Mouse (Mus musculus) limb, embryonic 11.5 days (tissue): ENCODE data around the gene Chd3. TPM values are rescaled to one million over a fixed set of nuclear protein-coding genes. Genes with fewer than 3 reads are reported as not detected.

Experiments
- ATAC-seq: fragments of 200-750 bp; cut with Nextera tagmentation; 2 replicates; pipeline ENCODE4 v1.8.0; 2017; ENCODE audit warnings: low read depth; ENCODE audit not compliant: insufficient number of reproducible peaks, low FRiP score, low TSS enrichment
- DNase-seq: peaks from one replicate; pipeline ENCODE4 v3.0.0-alpha.2; 2015; ENCODE audit warnings: low spot score
- H3K27ac ChIP-seq: fragments of 300-500 bp; sonication (generic); replicated peaks from 2 replicates; pipeline ENCODE4 v1.5.1; 2014; ENCODE audit warnings: low read depth, mild to moderate bottlenecking, low read length
- H3K27me3 ChIP-seq: fragments of 300-500 bp; sonication (generic); 2 replicates; pipeline ENCODE4 v1.6.1; 2014; ENCODE audit warnings: mild to moderate bottlenecking, low read length, mixed read lengths; ENCODE audit not compliant: control insufficient read depth, insufficient read depth
- H3K36me3 ChIP-seq: fragments of 300-500 bp; sonication (generic); 2 replicates; pipeline ENCODE4 v1.6.1; 2014; ENCODE audit warnings: mild to moderate bottlenecking, low read length, moderate library complexity, mixed read lengths; ENCODE audit not compliant: control insufficient read depth, insufficient read depth
- H3K4me1 ChIP-seq: fragments of 300-500 bp; sonication (generic); 2 replicates; pipeline ENCODE4 v1.6.1; 2014; ENCODE audit warnings: low read length, mixed read lengths; ENCODE audit not compliant: control insufficient read depth, insufficient read depth
- H3K4me2 ChIP-seq: fragments of 300-500 bp; sonication (generic); 2 replicates; pipeline ENCODE4 v1.6.1; 2014; ENCODE audit warnings: low read depth, mild to moderate bottlenecking, moderate library complexity; ENCODE audit not compliant: severe bottlenecking
- H3K4me3 ChIP-seq: fragments of 300-500 bp; sonication (generic); 2 replicates; pipeline ENCODE4 v1.5.1; 2014; ENCODE audit warnings: low read depth, low read length
- H3K9ac ChIP-seq: fragments of 300-500 bp; sonication (generic); 2 replicates; pipeline ENCODE4 v1.6.1; 2014; ENCODE audit warnings: mild to moderate bottlenecking, low read length
- H3K9me3 ChIP-seq: fragments of 300-500 bp; sonication (generic); 2 replicates; pipeline ENCODE4 v1.6.1; 2016; ENCODE audit warnings: low read length; ENCODE audit not compliant: control insufficient read depth
- WGBS: fragments of 180-500 bp; shearing (Covaris S2); extraction: QIAGEN DNeasy Blood & Tissue Kit; methylation state at CpG from one replicate; pipeline ENCODE4 v1.1.7; 2014; 5-methylcytosine and 5-hydroxymethylcytosine counted together
- polyA plus RNA-seq: library from polyadenylated mRNA; unstranded; fragments of >200 nt; fragmentation: Nextera tagmentation; extraction: Ambion mirVana; gene quantifications from 2 replicates; pipeline ENCODE4 v1.2.1, GENCODE M21; 2014

Gene Chd3
- polyA plus RNA-seq, 1 experiment from 2014 or later: 58.6 TPM

DNA sequence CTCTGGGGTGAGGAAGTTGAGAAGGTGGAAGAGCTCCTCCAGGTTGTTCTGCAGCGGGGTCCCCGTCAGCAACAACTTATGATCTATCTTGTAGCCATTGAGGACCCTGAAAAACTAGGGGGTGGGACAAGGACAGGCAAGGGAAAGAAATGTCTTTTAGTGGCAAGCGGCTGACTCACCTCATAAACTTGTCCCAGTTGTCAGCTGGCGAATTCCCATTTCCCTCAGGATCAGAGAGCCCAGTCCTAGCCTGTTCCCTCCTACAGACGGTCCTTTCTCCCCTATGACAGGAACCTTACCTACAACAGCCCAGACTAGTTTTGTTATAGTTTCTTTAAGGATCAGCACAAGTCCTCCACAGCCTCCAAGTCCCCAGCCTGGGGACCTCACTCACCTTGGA lies 12.7 kb downstream of the Chd3 start:
- Histone ChIP-seq H3K27ac (no peak overlapping the region), H3K4me2 (no peak overlapping the region), H3K4me1 (no peaks in the 10 kb centered on the region), H3K27me3 (no peaks in the 10 kb centered on the region), H3K4me3 (no peak overlapping the region), H3K9ac (no peak overlapping the region), H3K36me3 (peaks cover 45% of the 10 kb centered on the region), H3K9me3 (no peaks in the 10 kb centered on the region)
- ATAC-seq (no peak), DNase-seq (no peak)
- WGBS: 89% methylated on average over 5 of the region's 5 CpGs

DNA sequence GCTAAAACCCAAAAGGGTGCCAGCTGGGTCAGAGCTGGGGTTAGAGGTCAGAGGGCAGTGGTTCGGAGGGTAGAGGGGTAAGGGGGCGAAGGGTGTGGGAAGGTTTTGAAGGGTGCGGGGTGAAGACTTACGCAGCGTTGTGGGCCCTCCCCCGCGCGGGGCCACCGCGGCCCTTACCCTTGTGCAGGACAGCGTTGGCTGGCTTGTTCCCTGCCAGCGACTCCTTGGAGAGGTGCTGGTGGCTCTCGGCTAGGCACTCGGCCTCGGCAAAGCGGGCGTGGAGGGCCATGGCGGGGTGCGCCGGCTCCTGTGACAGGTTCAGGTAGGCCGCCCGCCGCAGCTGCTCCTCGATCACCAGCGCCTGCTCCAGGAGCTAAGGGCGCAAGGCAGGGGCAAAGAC lies 22.8 kb downstream of the Chd3 start:
- no peak for ATAC-seq
- Histone ChIP-seq H3K9me3 (no peaks in the 10 kb centered on the region), H3K9ac (no peak overlapping the region; the same call in 1 of the 2 replicates), H3K27me3 (no peaks in the 10 kb centered on the region), H3K4me2 (no peak overlapping the region), H3K36me3 (peaks cover 29% of the 10 kb centered on the region), H3K4me3 (no peak overlapping the region), H3K27ac (no peak overlapping the region), H3K4me1 (no peaks in the 10 kb centered on the region)
- WGBS: 90% methylated on average over 23 of the region's 26 CpGs
- no peak for DNase-seq

DNA sequence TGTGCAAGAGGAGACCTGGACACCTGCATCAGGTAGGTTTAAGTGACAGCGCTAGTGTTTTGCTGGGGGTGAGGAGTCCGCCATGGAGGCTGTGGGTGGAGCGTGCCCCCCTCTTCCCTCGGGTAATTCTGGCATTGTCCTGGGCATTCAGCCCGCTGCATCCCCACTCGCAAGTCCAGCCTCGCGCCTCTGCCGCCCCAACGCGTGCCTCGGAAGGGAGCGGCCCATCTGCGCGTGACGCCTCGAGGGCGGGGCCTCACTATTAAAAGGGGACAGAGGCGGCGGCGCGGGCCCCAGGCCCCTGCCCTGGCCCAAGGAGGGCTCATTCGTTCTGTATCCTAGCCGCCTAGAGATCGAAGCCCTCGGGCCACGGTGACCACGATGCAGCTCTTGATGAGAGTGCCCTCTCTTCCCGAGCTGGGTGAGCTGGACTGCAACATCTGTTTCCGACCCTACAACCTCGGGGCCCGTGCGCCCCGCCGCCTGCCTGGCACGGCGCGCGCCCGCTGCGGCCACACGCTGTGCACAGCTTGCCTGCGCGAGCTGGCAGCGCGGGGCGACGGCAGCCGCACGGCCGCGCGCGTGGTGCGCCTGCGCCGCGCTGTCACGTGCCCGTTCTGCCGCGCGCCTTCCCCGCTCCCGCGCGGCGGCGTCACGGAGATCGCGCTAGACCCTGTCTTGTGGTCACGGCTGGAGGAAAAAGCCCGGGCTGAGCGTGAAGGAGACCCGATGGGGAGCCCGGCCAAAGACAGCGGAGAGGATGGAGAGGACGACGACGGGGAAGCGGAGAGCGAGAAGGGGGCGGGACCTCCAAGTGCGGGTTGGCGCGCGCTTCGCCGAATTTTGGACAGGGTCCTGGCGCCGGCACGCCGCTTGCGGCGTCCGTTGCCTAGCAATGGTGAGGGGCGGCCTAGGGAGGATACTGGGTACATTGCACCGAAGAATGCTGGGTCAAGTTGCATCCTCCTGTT lies 28.8 kb downstream of the Chd3 start, which contains the start of gene Rnf227:
Gene Rnf227 (plus strand): TSS at position 301 of the 971 bp plus-strand sequence.
- no peaks in the 10 kb centered on the region for H3K9me3 ChIP-seq
- WGBS: 2% methylated on average over 99 of the region's 99 CpGs
- DNase-seq: peak; percentile 85

DNA sequence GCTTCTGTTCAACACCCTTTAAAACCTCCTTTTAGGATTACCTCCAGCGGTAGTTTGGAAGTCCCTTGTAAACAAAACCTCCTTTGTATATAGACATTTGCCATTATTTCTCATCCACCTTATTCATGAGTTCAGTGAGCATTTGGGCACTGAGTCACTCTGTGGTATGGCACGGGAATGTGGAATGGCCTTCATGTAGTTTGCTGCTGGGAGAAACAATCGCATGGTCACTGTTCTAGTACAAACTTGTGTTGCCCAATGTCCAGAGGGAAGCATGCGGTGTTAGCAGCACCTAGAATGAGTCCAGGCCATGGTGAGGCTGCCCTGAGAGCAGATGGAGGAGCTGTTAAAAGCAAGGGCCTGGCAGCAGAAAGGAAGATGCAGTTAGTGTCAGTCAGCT lies 34.4 kb downstream of the Chd3 start:
- Histone ChIP-seq H3K36me3 (no peaks in the 10 kb centered on the region), H3K4me1 (peaks cover 5% of the 10 kb centered on the region; the same call in 1 of the 2 replicates), H3K4me3 (no peak overlapping the region), H3K4me2 (no peak overlapping the region), H3K9me3 (no peaks in the 10 kb centered on the region), H3K27me3 (no peaks in the 10 kb centered on the region), H3K9ac (no peak overlapping the region), H3K27ac (no peak overlapping the region)
- DNase-seq (no peak), ATAC-seq (no peak)
- WGBS: 68% methylated on average over 4 of the region's 4 CpGs

More for the DNA sequence above, 28.8 kb downstream of the Chd3 start, which contains the start of gene Rnf227:
- Histone ChIP-seq H3K9ac (peak within 1 kb of the TSS; percentile 78), H3K4me3 (peak within 1 kb of the TSS; percentile 51), H3K36me3 (peaks cover 9% of the 10 kb centered on the region), H3K27me3 (no peaks in the 10 kb centered on the region), H3K4me1 (peaks cover 7% of the 10 kb centered on the region), H3K27ac (peak within 1 kb of the TSS; percentile 58; the same call in 1 of the 2 replicates), H3K4me2 (peak within 1 kb of the TSS; percentile 84)
- ATAC-seq: peak; percentile 83

DNA sequence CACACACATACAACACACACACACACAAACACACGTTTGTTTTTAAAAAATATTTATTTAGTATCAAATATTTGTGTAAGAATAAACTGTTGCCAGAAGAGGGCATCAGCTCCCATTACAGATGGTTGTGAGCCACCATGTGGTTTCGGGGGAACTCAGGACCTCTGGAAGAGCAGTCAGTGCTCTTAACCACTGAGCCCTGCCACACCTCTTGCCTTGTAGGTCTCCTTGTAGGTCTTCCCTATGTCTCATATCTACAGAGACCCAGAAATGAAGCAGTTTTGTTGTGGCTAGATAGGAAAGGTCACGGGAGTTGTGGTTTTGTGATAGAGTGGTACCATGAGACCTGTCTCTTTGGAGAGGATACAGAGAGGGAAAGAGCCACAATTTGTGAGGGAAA lies 35.3 kb downstream of the Chd3 start:
- Histone ChIP-seq H3K4me1 (peaks cover 5% of the 10 kb centered on the region; the same call in 1 of the 2 replicates), H3K9ac (no peak overlapping the region), H3K4me3 (no peak overlapping the region), H3K27ac (0 out of 2 replicates have a peak overlapping the region, but pooled peaks have one; percentile 16), H3K4me2 (no peak overlapping the region), H3K27me3 (no peaks in the 10 kb centered on the region; the same call in 1 of the 2 replicates), H3K9me3 (no peaks in the 10 kb centered on the region), H3K36me3 (no peaks in the 10 kb centered on the region)
- 63% methylated on average over 3 of the region's 3 CpGs for WGBS
- DNase-seq (no peak), ATAC-seq (no peak)

DNA sequence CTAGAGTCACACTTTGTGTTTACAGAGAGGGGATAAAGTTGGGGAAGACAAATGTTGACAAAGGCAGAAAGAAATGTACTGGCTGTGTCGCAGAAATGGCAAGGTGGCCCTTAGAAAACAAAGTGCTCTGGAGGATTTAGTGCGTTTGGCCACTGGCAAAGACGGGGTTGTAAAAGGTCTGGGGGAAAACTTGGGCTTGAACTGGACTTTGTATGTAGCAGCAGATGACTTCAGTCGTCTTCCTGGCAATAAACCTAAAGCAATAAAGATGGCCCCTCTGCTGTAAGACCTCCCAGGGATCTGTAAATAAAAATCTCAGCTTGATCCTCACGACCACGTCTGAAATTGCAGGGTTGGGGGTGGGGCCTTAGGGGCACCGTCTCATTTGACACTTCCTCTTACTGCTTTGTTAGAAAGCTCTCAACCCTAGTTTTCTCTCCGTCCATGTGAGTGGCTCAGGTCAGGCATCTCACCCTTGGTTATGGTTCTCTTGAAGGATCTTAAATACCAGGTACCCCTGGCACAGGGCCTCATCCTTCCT lies 36.4 kb downstream of the Chd3 start:
- H3K4me1 ChIP-seq: peaks cover 5% of the 10 kb centered on the region; the same call in 1 of the 2 replicates
- H3K9ac ChIP-seq: no peak overlapping the region
- no peak for ATAC-seq
- H3K4me2 ChIP-seq: peak overlapping the region; percentile 55; the same call in 1 of the 2 replicates
- H3K27me3 ChIP-seq: peaks cover 3% of the 10 kb centered on the region
- 10% methylated on average over 8 of the region's 8 CpGs for WGBS
- no peaks in the 10 kb centered on the region for H3K36me3 ChIP-seq
- H3K9me3 ChIP-seq: no peaks in the 10 kb centered on the region
- H3K4me3 ChIP-seq: no peak overlapping the region
- peak; percentile 36 for DNase-seq
- peak overlapping the region; percentile 2; the same call in 1 of the 2 replicates for H3K27ac ChIP-seq

DNA sequence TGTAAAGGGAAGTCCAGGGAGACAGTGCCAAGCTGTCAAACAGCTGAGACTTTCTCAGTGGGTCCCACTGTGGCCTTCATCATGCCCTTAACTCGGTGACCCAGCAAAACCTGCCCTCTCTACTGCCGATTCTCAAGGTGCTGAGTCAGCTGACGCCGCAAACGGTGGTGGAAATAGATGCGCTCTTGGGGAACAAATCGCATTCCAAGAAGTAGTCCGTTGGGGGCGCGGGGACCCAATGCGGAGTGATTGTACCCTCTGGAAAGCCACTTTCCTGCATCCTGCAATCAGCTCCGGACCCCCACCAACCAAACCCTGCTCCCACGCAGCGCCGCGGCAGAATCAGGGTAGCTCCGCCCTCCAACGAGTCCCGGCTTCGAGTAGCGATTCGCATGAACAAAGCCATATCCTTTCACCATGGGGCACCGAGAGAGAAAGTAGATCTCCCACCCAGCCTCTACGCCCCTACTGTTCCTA lies 37.2 kb downstream of the Chd3 start:
- Histone ChIP-seq H3K9me3 (no peaks in the 10 kb centered on the region), H3K4me3 (peak overlapping the region; percentile 33), H3K4me2 (peak overlapping the region; percentile 55), H3K27ac (peak overlapping the region; percentile 37; the same call in 1 of the 2 replicates), H3K9ac (peak overlapping the region; percentile 47), H3K27me3 (peaks cover 11% of the 10 kb centered on the region), H3K36me3 (no peaks in the 10 kb centered on the region), H3K4me1 (peaks cover 5% of the 10 kb centered on the region; the same call in 1 of the 2 replicates)
- ATAC-seq: peak; percentile 50; the same call in 1 of the 2 replicates
- 1% methylated on average over 24 of the region's 24 CpGs for WGBS
- peak; percentile 89 for DNase-seq

DNA sequence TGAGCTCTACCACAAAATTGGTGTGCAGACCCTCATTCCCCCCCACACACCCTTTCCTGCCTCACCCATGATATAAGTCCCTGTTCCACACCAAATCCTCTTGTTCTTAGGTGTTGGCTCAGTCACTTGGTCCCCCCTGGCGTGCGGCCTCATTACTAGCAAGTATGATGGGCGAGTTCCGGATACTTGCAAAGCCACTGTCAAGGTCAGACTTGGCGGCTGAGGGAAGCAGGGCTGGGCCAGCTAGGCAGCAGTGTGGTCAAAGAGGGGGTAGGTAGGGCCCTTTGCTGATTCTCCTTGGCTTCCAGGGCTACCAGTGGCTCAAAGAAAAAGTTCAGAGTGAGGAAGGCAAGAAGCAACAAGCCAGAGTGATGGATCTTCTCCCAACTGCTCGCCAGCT lies 38.1 kb downstream of the Chd3 start:
- Histone ChIP-seq H3K36me3 (no peaks in the 10 kb centered on the region), H3K4me2 (peak overlapping the region; percentile 55; the same call in 1 of the 2 replicates), H3K9ac (no peak overlapping the region), H3K27ac (no peak overlapping the region), H3K9me3 (no peaks in the 10 kb centered on the region), H3K4me1 (peaks cover 5% of the 10 kb centered on the region; the same call in 1 of the 2 replicates), H3K27me3 (peaks cover 15% of the 10 kb centered on the region), H3K4me3 (no peak overlapping the region)
- DNase-seq: no peak
- ATAC-seq: no peak
- WGBS: 91% methylated on average over 6 of the region's 6 CpGs
